Mouse (Mus musculus): ENCODE data around the gene Atp6v0d1. TPM values are rescaled to one million over a fixed set of nuclear protein-coding genes. Genes with fewer than 3 reads are reported as not detected.
"Not testable (repeated sequence)": the region's sequence is repeated elsewhere in the genome, so short reads cannot be mapped to it uniquely, and the experiment has no call there.

Gene Atp6v0d1
- polyA plus RNA-seq, 1 experiment from 2014 or later: 104 TPM

- Histone ChIP-seq H3K9ac (peak within 1 kb of the TSS; percentile 72), H3K27ac (replicated peaks) (peak within 1 kb of the TSS; percentile 89), H3K36me3 (no peaks in the 10 kb centered on the region), H3K4me3 (replicated peaks) (peak within 1 kb of the TSS; percentile 82), H3K9me3 (replicated peaks) (no peaks in the 10 kb centered on the region), H3K4me1 (peaks cover 22% of the 10 kb centered on the region), H3K27me3 (no peaks in the 10 kb centered on the region), H3K4me2 (replicated peaks) (peak within 1 kb of the TSS; percentile 93)
- ATAC-seq (ENCODE audit: insufficient number of reproducible peaks, low FRiP score, low TSS enrichment, low read depth): peak; percentile 89
- WGBS: under 1% methylated on average over 32 of the region's 42 CpGs
Measured at GRCm38 (mm10) chr8:105604804-105605381, 39.0 kb upstream of the Atp6v0d1 start, which contains the start of gene Ripor1. Gene Ripor1 (plus strand): TSS chr8:105605255.

GRCm38 (mm10) chr8:105602540-105602939, 36.7 kb upstream of the Atp6v0d1 start:
- not testable (repeated sequence) for H3K4me2 ChIP-seq (replicated peaks); H3K9me3 ChIP-seq (replicated peaks); H3K9ac ChIP-seq; H3K27ac ChIP-seq (replicated peaks); H3K36me3 ChIP-seq; ATAC-seq (ENCODE audit: insufficient number of reproducible peaks, low FRiP score, low TSS enrichment, low read depth); H3K4me3 ChIP-seq (replicated peaks); H3K27me3 ChIP-seq
- peaks cover 19% of the 10 kb centered on the region for H3K4me1 ChIP-seq
- WGBS: 88% methylated on average over 3 of the region's 3 CpGs

GRCm38 (mm10) chr8:105601301-105601700, 35.5 kb upstream of the Atp6v0d1 start:
- H3K27ac ChIP-seq (replicated peaks): no peak overlapping the region
- H3K27me3 ChIP-seq: no peaks in the 10 kb centered on the region
- H3K9me3 ChIP-seq (replicated peaks): no peaks in the 10 kb centered on the region
- H3K4me3 ChIP-seq (replicated peaks): no peak overlapping the region
- no peak overlapping the region for H3K9ac ChIP-seq
- peaks cover 14% of the 10 kb centered on the region for H3K4me1 ChIP-seq
- WGBS: 69% methylated on average over 5 of the region's 5 CpGs
- no peak overlapping the region for H3K4me2 ChIP-seq (replicated peaks)
- no peaks in the 10 kb centered on the region for H3K36me3 ChIP-seq
- no peak for ATAC-seq (ENCODE audit: insufficient number of reproducible peaks, low FRiP score, low TSS enrichment, low read depth)

GRCm38 (mm10) chr8:105598777-105599176, 32.9 kb upstream of the Atp6v0d1 start:
- Histone ChIP-seq H3K4me3 (replicated peaks) (no peak overlapping the region), H3K27me3 (no peaks in the 10 kb centered on the region), H3K4me1 (peaks cover 22% of the 10 kb centered on the region), H3K9ac (no peak overlapping the region), H3K27ac (replicated peaks) (no peak overlapping the region), H3K36me3 (no peaks in the 10 kb centered on the region), H3K4me2 (replicated peaks) (no peak overlapping the region), H3K9me3 (replicated peaks) (no peaks in the 10 kb centered on the region)
- WGBS: 75% methylated on average over 6 of the region's 6 CpGs
- ATAC-seq (ENCODE audit: insufficient number of reproducible peaks, low FRiP score, low TSS enrichment, low read depth): no peak

- H3K27ac ChIP-seq (replicated peaks): no peak overlapping the region
- H3K4me3 ChIP-seq (replicated peaks): peak overlapping the region; percentile 18; the same call in 1 of the 2 replicates
- H3K36me3 ChIP-seq: no peaks in the 10 kb centered on the region
- H3K4me1 ChIP-seq: peaks cover 24% of the 10 kb centered on the region
- ATAC-seq (ENCODE audit: insufficient number of reproducible peaks, low FRiP score, low TSS enrichment, low read depth): 0 out of 2 replicates have a peak, but pooled peaks have one; percentile 36
- H3K9ac ChIP-seq: no peak overlapping the region
- H3K9me3 ChIP-seq (replicated peaks): no peaks in the 10 kb centered on the region
- 8% methylated on average over 14 of the region's 14 CpGs for WGBS
- no peaks in the 10 kb centered on the region for H3K27me3 ChIP-seq
- H3K4me2 ChIP-seq (replicated peaks): peak overlapping the region; percentile 35
Measured at GRCm38 (mm10) chr8:105596362-105597034, 30.7 kb upstream of the Atp6v0d1 start.

GRCm38 (mm10) chr8:105594451-105595242, 28.8 kb upstream of the Atp6v0d1 start:
- Histone ChIP-seq H3K9ac (no peak overlapping the region), H3K36me3 (no peaks in the 10 kb centered on the region), H3K9me3 (replicated peaks) (no peaks in the 10 kb centered on the region), H3K4me1 (peaks cover 24% of the 10 kb centered on the region), H3K27ac (replicated peaks) (peak overlapping the region; percentile 87), H3K4me2 (replicated peaks) (peak overlapping the region; percentile 45), H3K27me3 (no peaks in the 10 kb centered on the region), H3K4me3 (replicated peaks) (peak overlapping the region; percentile 29)
- WGBS: 74% methylated on average over 18 of the region's 18 CpGs
- ATAC-seq (ENCODE audit: insufficient number of reproducible peaks, low FRiP score, low TSS enrichment, low read depth): no peak

- Histone ChIP-seq H3K4me3 (replicated peaks) (peak overlapping the region; percentile 29), H3K36me3 (no peaks in the 10 kb centered on the region), H3K27me3 (no peaks in the 10 kb centered on the region), H3K4me1 (peaks cover 24% of the 10 kb centered on the region), H3K4me2 (replicated peaks) (peak overlapping the region; percentile 45), H3K9ac (peak overlapping the region; percentile 7; the same call in 1 of the 2 replicates), H3K9me3 (replicated peaks) (no peaks in the 10 kb centered on the region), H3K27ac (replicated peaks) (peak overlapping the region; percentile 87)
- 9% methylated on average over 15 of the region's 15 CpGs for WGBS
- peak; percentile 84 for ATAC-seq (ENCODE audit: insufficient number of reproducible peaks, low FRiP score, low TSS enrichment, low read depth)
Measured at GRCm38 (mm10) chr8:105593859-105594258, 28.0 kb upstream of the Atp6v0d1 start.

- Histone ChIP-seq H3K9ac (no peak overlapping the region), H3K27me3 (no peaks in the 10 kb centered on the region), H3K36me3 (no peaks in the 10 kb centered on the region), H3K4me3 (replicated peaks) (no peak overlapping the region), H3K27ac (replicated peaks) (no peak overlapping the region), H3K9me3 (replicated peaks) (no peaks in the 10 kb centered on the region), H3K4me1 (peaks cover 24% of the 10 kb centered on the region), H3K4me2 (replicated peaks) (no peak overlapping the region)
- 48% methylated on average over 2 of the region's 2 CpGs for WGBS
- no peak for ATAC-seq (ENCODE audit: insufficient number of reproducible peaks, low FRiP score, low TSS enrichment, low read depth)
Measured at GRCm38 (mm10) chr8:105592431-105592830, 26.6 kb upstream of the Atp6v0d1 start.

GRCm38 (mm10) chr8:105579719-105580118, 13.9 kb upstream of the Atp6v0d1 start:
- no peaks in the 10 kb centered on the region for H3K36me3 ChIP-seq
- WGBS: 56% methylated on average over 3 of the region's 3 CpGs
- no peak overlapping the region for H3K27ac ChIP-seq (replicated peaks)
- H3K4me3 ChIP-seq (replicated peaks): no peak overlapping the region
- H3K9ac ChIP-seq: no peak overlapping the region
- H3K9me3 ChIP-seq (replicated peaks): no peaks in the 10 kb centered on the region
- no peak overlapping the region for H3K4me2 ChIP-seq (replicated peaks)
- ATAC-seq (ENCODE audit: insufficient number of reproducible peaks, low FRiP score, low TSS enrichment, low read depth): no peak
- H3K27me3 ChIP-seq: no peaks in the 10 kb centered on the region
- H3K4me1 ChIP-seq: 0 out of 2 replicates have a peak, but pooled peaks cover 3% of the 10 kb centered on the region

GRCm38 (mm10) chr8:105575538-105575937, 9.7 kb upstream of the Atp6v0d1 start:
- 36% methylated on average over 3 of the region's 3 CpGs for WGBS
- no peak overlapping the region for H3K27ac ChIP-seq (replicated peaks)
- H3K4me1 ChIP-seq: 0 out of 2 replicates have a peak, but pooled peaks cover 3% of the 10 kb centered on the region
- H3K9me3 ChIP-seq (replicated peaks): no peaks in the 10 kb centered on the region
- H3K4me3 ChIP-seq (replicated peaks): no peak overlapping the region
- H3K9ac ChIP-seq: no peak overlapping the region
- ATAC-seq (ENCODE audit: insufficient number of reproducible peaks, low FRiP score, low TSS enrichment, low read depth): no peak
- no peak overlapping the region for H3K4me2 ChIP-seq (replicated peaks)
- no peaks in the 10 kb centered on the region for H3K36me3 ChIP-seq
- no peaks in the 10 kb centered on the region for H3K27me3 ChIP-seq

GRCm38 (mm10) chr8:105574741-105575140, 8.9 kb upstream of the Atp6v0d1 start:
- Histone ChIP-seq H3K9me3 (replicated peaks) (no peaks in the 10 kb centered on the region), H3K27ac (replicated peaks) (no peak overlapping the region), H3K4me3 (replicated peaks) (no peak overlapping the region), H3K27me3 (no peaks in the 10 kb centered on the region), H3K36me3 (no peaks in the 10 kb centered on the region), H3K4me2 (replicated peaks) (no peak overlapping the region), H3K4me1 (0 out of 2 replicates have a peak, but pooled peaks cover 3% of the 10 kb centered on the region), H3K9ac (no peak overlapping the region)
- no peak for ATAC-seq (ENCODE audit: insufficient number of reproducible peaks, low FRiP score, low TSS enrichment, low read depth)
- WGBS: 36% methylated on average over 6 of the region's 6 CpGs
